Mouse (Mus musculus): ENCODE results near the gene Sdk1. TPM values are rescaled to one million over a fixed set of nuclear protein-coding genes. Genes with fewer than 3 reads are reported as not detected.

Gene Sdk1
- total RNA-seq, 2 experiments from 2014 or later, result 2.7 to 3.8 TPM

Other genes with a start within 250 kb of the Sdk1 start
- under 1 TPM; 0.07 to 0.08 TPM for gene Card11, start 240.9 kb upstream of the Sdk1 start, total RNA-seq (2021)